Mouse (Mus musculus) left cerebral cortex, adult 9 months (tissue): ENCODE results near the gene Krtap14.

Experiments used
- DNase-seq, 2 experiments: peaks; one replicate each; pipeline ENCODE4 v3.0.0; 2022; ENCODE audit warnings: low spot score in 2 of 2

The Krtap14 gene

DNA sequence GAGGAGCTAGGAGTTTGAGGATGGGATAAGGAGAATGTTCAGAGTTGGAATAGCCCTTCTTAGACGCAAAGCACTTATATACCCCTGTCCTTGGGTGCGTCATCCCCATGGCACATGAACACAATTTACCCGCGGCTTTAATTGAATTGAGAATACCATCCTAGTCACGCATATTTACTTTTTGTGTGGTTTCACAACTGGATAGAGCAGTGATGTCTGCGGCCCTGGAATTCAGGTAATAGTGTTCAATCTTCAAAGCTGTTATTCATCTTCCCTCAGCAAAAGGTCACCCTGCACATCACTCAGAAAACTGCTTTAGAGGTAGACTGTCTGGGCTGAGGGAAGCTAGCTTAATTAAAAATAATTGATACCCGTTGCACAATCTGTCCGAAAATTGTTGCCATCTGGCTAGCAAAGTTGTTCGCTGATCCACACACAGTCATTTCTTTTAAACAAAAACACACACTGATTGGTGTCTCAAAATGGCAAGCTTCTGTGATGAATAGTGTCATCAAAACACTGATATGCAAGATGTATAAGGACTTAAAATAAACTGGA lies at the start of gene Krtap14:
Gene Krtap14, minus strand, starts transcription at position 51 of the 558 bp plus-strand sequence.
- no peak for DNase-seq

DNA sequence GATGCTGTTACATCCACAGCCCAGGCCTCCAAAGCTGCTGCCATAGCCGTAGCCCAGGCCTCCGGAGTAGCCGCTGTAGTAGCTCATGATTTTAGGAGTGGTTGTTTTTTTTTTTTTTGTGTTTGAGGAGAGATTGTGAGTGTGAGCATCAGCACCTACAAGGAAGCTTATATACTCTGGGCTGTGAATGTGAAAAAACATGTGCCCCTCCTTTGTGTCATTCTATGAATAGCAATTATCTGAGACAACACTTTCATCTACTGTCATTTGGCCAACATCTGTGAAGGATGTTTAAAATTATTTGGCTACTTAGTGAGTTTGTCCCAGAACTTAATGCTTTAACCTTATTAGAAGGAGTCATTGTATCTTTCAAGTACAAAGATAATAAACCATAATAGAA lies 48.2 kb upstream of the Krtap14 start, which contains the start of gene Krtap19-2:
Gene Krtap19-2, minus strand, starts transcription at position 101 of the 400 bp plus-strand sequence.
- DNase-seq: no peak

GRCm38 (mm10) chr16:88869311-88869710 lies 43.4 kb upstream of the Krtap14 start, which contains the start of gene Krtap19-1:
Gene Krtap19-1, minus strand, starts transcription at chr16:88869411.
- no peak for DNase-seq

- no peak for DNase-seq
Measured at GRCm38 (mm10) chr16:88864887-88865407, 39.0 kb upstream of the Krtap14 start.

DNA sequence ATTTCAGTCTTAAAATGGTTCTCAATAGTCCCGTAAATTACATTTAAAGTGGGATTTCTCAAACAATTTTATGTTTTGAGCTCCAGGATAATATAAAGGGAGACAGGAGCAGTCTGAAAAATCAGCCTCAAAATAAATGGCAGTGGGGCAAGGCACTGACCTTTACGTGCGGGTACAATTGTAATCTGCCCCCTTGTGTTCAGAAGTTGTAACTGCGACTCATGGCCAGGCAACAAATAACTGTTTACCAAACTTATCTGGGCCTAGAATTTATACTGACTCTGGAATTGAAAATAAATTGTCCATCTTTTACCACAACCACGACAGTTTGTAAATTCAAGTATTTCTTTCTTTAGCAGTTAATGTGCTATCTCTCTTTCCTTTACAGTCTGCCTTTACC lies 25.5 kb upstream of the Krtap14 start:
- no peak for DNase-seq

DNA sequence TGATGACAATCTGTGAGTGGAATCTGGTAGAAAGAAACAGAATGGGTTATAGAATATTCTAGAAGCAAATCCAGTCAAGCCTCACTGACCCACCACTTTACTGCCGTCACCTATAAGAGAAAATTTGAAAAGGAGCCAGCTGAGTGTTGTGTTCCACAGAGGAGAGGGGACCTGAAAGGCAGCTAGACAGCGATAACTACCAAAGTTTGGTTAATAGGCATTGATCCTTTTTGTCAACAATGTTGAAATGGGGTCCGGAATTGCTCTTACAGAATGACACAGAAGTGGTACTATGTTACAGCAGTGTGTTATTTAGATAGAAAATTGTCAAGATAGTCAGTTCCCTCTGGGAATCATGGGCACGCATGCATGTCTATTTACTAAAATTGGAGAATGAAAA lies 22.6 kb upstream of the Krtap14 start:
- DNase-seq: no peak

DNA sequence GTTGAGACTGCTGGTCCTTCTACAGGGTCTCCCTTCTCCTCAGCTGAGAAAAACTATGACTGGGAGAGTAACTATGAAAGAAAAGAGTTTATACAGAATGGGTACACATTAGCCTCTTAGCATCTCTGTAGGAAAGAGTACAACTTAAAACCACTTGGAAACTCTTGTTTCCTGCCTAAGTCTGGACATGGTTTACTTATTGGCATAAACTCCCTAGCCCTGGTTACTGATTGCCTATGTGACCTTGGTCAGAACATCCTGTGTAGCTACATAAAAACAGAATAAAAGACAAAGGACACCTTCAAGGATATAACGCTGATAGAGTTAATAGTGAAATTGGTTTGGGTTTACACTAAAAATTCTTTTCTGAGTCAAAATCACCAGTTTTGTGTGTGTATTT lies 21.4 kb upstream of the Krtap14 start:
- DNase-seq: no peak

DNA sequence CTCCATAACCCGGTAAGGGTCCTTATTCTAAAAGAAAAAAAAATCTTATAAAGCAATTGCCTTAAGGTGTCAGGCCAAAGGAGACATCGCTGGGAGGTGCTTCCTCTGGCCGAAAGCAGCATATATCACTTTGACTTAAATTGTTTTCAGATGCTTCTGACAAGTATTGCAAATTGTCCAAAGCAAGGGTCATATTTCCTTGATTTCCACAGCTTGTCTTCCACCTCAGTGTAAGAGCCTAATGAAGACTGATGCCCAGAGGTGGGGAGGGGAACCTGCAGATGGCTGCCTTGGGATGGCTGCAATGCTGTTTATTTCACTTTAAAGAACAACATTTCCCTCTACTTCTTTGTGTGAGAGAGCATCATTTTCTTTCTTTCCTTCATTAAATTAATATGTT lies 1.0 kb upstream of the Krtap14 start:
- no peak for DNase-seq

DNA sequence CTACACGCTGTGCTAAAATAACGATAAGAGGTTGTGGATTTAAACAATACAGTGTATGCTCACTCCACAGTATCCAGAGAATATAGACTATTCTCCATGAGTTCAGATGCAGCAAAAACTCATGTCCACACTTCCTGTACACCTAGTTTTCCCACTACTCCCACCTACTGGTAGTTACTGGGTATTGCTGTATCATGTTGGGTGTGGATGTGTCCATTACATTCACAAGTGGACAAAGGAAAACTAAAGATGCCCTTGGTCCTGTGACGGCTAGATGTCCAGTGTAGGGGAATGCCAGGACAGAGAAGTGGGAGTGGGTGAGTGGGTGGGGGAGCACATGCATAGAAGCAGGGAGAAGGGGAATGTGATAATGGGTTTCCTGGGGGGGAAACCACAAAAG lies 2.2 kb downstream of the Krtap14 start:
- DNase-seq: peak in 1 of 2 experiments; percentile 13

GRCm38 (mm10) chr16:88820066-88820465 lies 5.9 kb downstream of the Krtap14 start, which contains the start of gene Krtap15:
Gene Krtap15, plus strand, starts transcription at chr16:88820215.
- DNase-seq: no peak

DNA sequence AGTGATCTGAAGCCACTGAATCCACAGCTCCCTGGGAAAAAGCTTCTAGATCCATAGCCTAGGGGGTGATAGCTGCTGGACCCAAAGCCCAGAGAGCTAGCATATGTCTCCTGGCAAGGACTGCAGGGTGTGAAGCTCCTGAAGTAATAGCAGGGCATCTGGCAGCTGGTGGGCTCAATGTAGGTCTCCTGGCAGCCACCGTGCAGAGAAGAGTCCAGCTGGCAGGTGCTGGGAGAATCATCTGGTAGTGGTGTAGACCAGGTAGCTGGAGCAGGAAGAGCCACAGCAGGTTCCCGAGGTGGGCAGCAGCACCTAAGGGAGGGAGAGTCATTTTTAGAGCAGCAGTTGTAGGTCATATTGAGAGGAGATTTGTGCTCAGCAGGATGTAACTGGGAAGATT lies 14.1 kb downstream of the Krtap14 start, which contains the start of gene Gm20741:
Gene Gm20741, minus strand, starts transcription at position 394 of the 400 bp plus-strand sequence.
- DNase-seq: peak in 1 of 2 experiments; percentile 10

DNA sequence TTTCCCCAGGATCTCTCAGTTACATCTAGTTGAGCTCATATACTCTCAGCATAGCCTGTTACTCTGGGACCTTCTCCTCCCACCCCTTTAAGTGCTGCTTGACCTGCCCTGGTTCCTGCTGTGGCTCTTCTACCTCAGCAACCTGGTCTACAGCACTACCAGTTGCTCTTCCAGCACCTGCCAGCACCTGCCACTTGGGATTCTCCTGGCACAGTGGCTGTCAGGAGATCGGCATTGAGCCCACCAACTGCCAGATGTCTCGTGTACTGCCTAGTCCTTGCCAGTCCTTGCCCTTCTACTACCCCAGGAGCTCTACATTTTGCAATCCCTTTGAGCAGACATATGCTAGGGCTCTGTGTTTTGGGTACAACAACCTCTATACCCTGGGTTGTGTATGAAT lies 39.2 kb downstream of the Krtap14 start:
- no peak for DNase-seq

GRCm38 (mm10) chr16:88777596-88777995 lies 48.3 kb downstream of the Krtap14 start, which contains the start of gene Gm5965:
Gene Gm5965, plus strand, starts transcription at chr16:88777896.
- DNase-seq: no peak

- no peak for DNase-seq
Measured at GRCm38 (mm10) chr16:88774106-88774505, 51.8 kb downstream of the Krtap14 start, which contains the start of gene 2310057N15Rik. Gene 2310057N15Rik, minus strand, starts transcription at chr16:88774206.
